Comparison of ENCODE assay signal across 9 mouse cellular contexts in genomic region chr19:10277759-10278158, GRCm38 (mm10). TPM values are rescaled to one million over a fixed set of nuclear protein-coding genes. Genes with fewer than 3 reads are reported as not detected.
A peak's percentile ranks its signal among the peaks of the same experiment; 100 is the strongest.
DNase-seq lines count a peak whose midpoint lies in the region; ATAC-seq and TF ChIP-seq lines count a peak whose summit lies in the region.
"Had no signal": no experiment of that assay in that cellular context is flagged by ENCODE, and none has a peak within 500 bp of the region (broad histone marks: within the 10 kb centered on the region; RNA-seq: fewer than 3 reads in every experiment).

No protein-coding gene starts in this region.

- ATAC-seq in lung, postnatal 0 days: peak; percentile 91

- peak; percentile 66 for DNase-seq in adrenal gland, postnatal 14 days
- DNase-seq in adrenal gland, postnatal 4 days (ENCODE audit: low spot score in 2 of 2): no peak
- DNase-seq in brain, embryonic 14.5 days (ENCODE audit: low read depth): peak; percentile 55
- DNase-seq in kidney, adult 11 months: peak; percentile 91
- peak; percentile 90 for DNase-seq in lung, postnatal 0 days (ENCODE audit: low spot score)
- no peak for DNase-seq in layer of hippocampus, adult 9-11 months
- DNase-seq in testis, postnatal 14 days (ENCODE audit: low spot score): no peak
- no peak for DNase-seq in cerebellum, adult 2 months

- peak overlapping the region; percentile 68 for H3K27ac ChIP-seq in lung, postnatal 0 days (ENCODE audit: low read length)
- H3K27ac ChIP-seq in cerebellum, adult 2 months (ENCODE audit: insufficient read depth, low read length): no peak overlapping the region

- H3K4me2 ChIP-seq in lung, postnatal 0 days (replicated peaks; ENCODE audit: low read depth, low read length): no peak overlapping the region

- no peak for TF ChIP-seq EP300 in lung, postnatal 0 days (IDR thresholded peaks at IDR 0.05)

- H3K27me3 ChIP-seq in lung, postnatal 0 days (replicated peaks; ENCODE audit: insufficient read depth, low read length): no peaks in the 10 kb centered on the region
- H3K27me3 ChIP-seq in cerebellum, adult 2 months (ENCODE audit: control insufficient read depth, insufficient read depth, low read length): no peaks in the 10 kb centered on the region; the same call in 1 of the 2 replicates

- TF ChIP-seq POLR2A in brain, embryonic 14.5 days (IDR thresholded peaks at IDR 0.05; ENCODE audit: borderline replicate concordance, extremely low read depth, insufficient read depth, insufficient read length, poor library complexity, severe bottlenecking): no peak
- TF ChIP-seq POLR2A in cerebellum, adult 2 months (IDR thresholded peaks at IDR 0.05; ENCODE audit: borderline replicate concordance, insufficient read depth, low read length): no peak

- H3K36me3 ChIP-seq in lung, postnatal 0 days (ENCODE audit: insufficient read depth, low read length): no peaks in the 10 kb centered on the region

- TF ChIP-seq CTCF in brain, embryonic 14.5 days (IDR thresholded peaks at IDR 0.05; ENCODE audit: borderline replicate concordance, extremely low read depth, insufficient read depth, insufficient read length): no peak
- TF ChIP-seq CTCF in lung, postnatal 0 days (IDR thresholded peaks at IDR 0.05): peak; percentile 25
- TF ChIP-seq CTCF in cerebellum, adult 2 months (IDR thresholded peaks at IDR 0.05; ENCODE audit: borderline replicate concordance, insufficient read depth, low read depth, low read length): no peak

- H3K9ac ChIP-seq in lung, postnatal 0 days (replicated peaks; ENCODE audit: low read depth): no peak overlapping the region

- peaks cover 11% of the 10 kb centered on the region for H3K4me1 ChIP-seq in lung, postnatal 0 days (ENCODE audit: insufficient read depth, low read depth, low read length)
- peaks cover 26% of the 10 kb centered on the region for H3K4me1 ChIP-seq in cerebellum, adult 2 months (ENCODE audit: control insufficient read depth, insufficient read depth, low read length)

- WGBS in lung, postnatal 0 days: 34% methylated on average over 5 of the region's 5 CpGs
- 39% methylated on average over 5 of the region's 5 CpGs for WGBS in cerebellum, adult 2 months

- H3K9me3 ChIP-seq in lung, postnatal 0 days (ENCODE audit: low read length): no peaks in the 10 kb centered on the region

- no peak overlapping the region; the same call in 1 of the 2 replicates for H3K4me3 ChIP-seq in lung, postnatal 0 days (ENCODE audit: low read depth, low read length)
- no peak overlapping the region for H3K4me3 ChIP-seq in cerebellum, adult 2 months (replicated peaks; ENCODE audit: insufficient read depth, low read depth, low read length)
- H3K4me3 ChIP-seq: erythroblast, embryonic 14.5 days had no signal

RNA-seq across cellular contexts. Expression of gene Dagla, which starts 26.9 kb away (rescaled TPM):
- 5.5 and 7.4 TPM in 2 replicates for total RNA-seq in adrenal gland, postnatal 14 days (2021)
- 1 to 10 TPM; 5.2 to 6.4 TPM for total RNA-seq in adrenal gland, postnatal 4 days (2021)
- polyA plus RNA-seq in brain, embryonic 14.5 days (2012; rRNA removed): 20.2 and 24.8 TPM in 2 replicates
- 1.2 and 1.4 TPM in 2 replicates for polyA plus RNA-seq in lung, postnatal 0 days (2015; fragmentation: Nextera tagmentation; extraction: Ambion mirVana)
- polyA plus RNA-seq in cerebellum, adult 2 months (2012; rRNA removed): 53.4 and 59.5 TPM in 2 replicates

RNA-seq across cellular contexts. Expression of gene Myrf, which starts 37.2 kb away (rescaled TPM):
- total RNA-seq in adrenal gland, postnatal 14 days (2021): 2.6 and 4.7 TPM in 2 replicates
- 1 to 10 TPM; 6.2 to 9.1 TPM for total RNA-seq in adrenal gland, postnatal 4 days (2021)
- polyA plus RNA-seq in brain, embryonic 14.5 days (2012; rRNA removed): 1.4 and 2.4 TPM in 2 replicates
- polyA plus RNA-seq in lung, postnatal 0 days (2015; fragmentation: Nextera tagmentation; extraction: Ambion mirVana): 5.0 and 5.9 TPM in 2 replicates
- polyA plus RNA-seq in cerebellum, adult 2 months (2012; rRNA removed): 35.0 and 43.1 TPM in 2 replicates

Comparison
In these comparisons a context has a peak if more than half of its experiments do, and no peak if none do; other contexts are left out.
1. DNase-seq: peak in adrenal gland, postnatal 14 days (single experiment), brain, embryonic 14.5 days (single experiment), kidney, adult 11 months (single experiment) and lung, postnatal 0 days (single experiment); none in adrenal gland, postnatal 4 days (0 of 2), layer of hippocampus, adult 9-11 months (single experiment), testis, postnatal 14 days (single experiment) and cerebellum, adult 2 months (0 of 2).